Mouse (Mus musculus): ENCODE results near the gene Wasl. TPM values are rescaled to one million over a fixed set of nuclear protein-coding genes. Genes with fewer than 3 reads are reported as not detected.

The Wasl gene
- polyA plus RNA-seq, 1 experiment from 2014 or later = 82.1 TPM

- Histone ChIP-seq H3K36me3 (ENCODE audit: insufficient read depth, low read length) (no peaks in the 10 kb centered on the region), H3K27me3 (ENCODE audit: insufficient read depth, low read length) (no peaks in the 10 kb centered on the region), H3K9me3 (ENCODE audit: low read length) (no peaks in the 10 kb centered on the region), H3K4me2 (replicated peaks; ENCODE audit: low read depth, low read length) (peak overlapping the region; percentile 81), H3K27ac (ENCODE audit: low read length) (peak overlapping the region; percentile 99), H3K4me3 (ENCODE audit: low read length) (peak overlapping the region; percentile 97), H3K4me1 (ENCODE audit: insufficient read depth, low read length) (peaks cover 12% of the 10 kb centered on the region), H3K9ac (replicated peaks; ENCODE audit: low read length) (peak overlapping the region; percentile 97)
- under 1% methylated on average over 46 of the region's 58 CpGs for WGBS
- ATAC-seq (ENCODE audit: low FRiP score, low TSS enrichment) = peak; percentile 67
Measured at GRCm38 (mm10) chr6:24664133-24664866, 509 bp downstream of the Wasl start.

GRCm38 (mm10) chr6:24663196-24664132 lies 1.3 kb downstream of the Wasl start:
- no peak for ATAC-seq (ENCODE audit: low FRiP score, low TSS enrichment)
- WGBS = 9% methylated on average over 21 of the region's 21 CpGs
- H3K4me1 ChIP-seq (ENCODE audit: insufficient read depth, low read length) = peaks cover 12% of the 10 kb centered on the region

GRCm38 (mm10) chr6:24662483-24662882 lies 2.3 kb downstream of the Wasl start:
- ATAC-seq (ENCODE audit: low FRiP score, low TSS enrichment) = no peak
- Histone ChIP-seq H3K27ac (ENCODE audit: low read length) (no peak overlapping the region), H3K4me3 (ENCODE audit: low read length) (peak overlapping the region; percentile 28), H3K27me3 (ENCODE audit: insufficient read depth, low read length) (no peaks in the 10 kb centered on the region), H3K9ac (replicated peaks; ENCODE audit: low read length) (no peak overlapping the region), H3K4me2 (replicated peaks; ENCODE audit: low read depth, low read length) (peak overlapping the region; percentile 81), H3K9me3 (ENCODE audit: low read length) (no peaks in the 10 kb centered on the region), H3K4me1 (ENCODE audit: insufficient read depth, low read length) (peaks cover 15% of the 10 kb centered on the region), H3K36me3 (ENCODE audit: insufficient read depth, low read length) (no peaks in the 10 kb centered on the region)
- WGBS = 29% methylated on average over 4 of the region's 4 CpGs

More at GRCm38 (mm10) chr6:24663196-24664132, 1.3 kb downstream of the Wasl start:
- H3K9me3 ChIP-seq (ENCODE audit: low read length) = no peaks in the 10 kb centered on the region
- H3K4me3 ChIP-seq (ENCODE audit: low read length) = peak overlapping the region; percentile 97
- H3K36me3 ChIP-seq (ENCODE audit: insufficient read depth, low read length) = no peaks in the 10 kb centered on the region
- H3K27me3 ChIP-seq (ENCODE audit: insufficient read depth, low read length) = no peaks in the 10 kb centered on the region
- H3K4me2 ChIP-seq (replicated peaks; ENCODE audit: low read depth, low read length) = peak overlapping the region; percentile 81
- H3K9ac ChIP-seq (replicated peaks; ENCODE audit: low read length) = peak overlapping the region; percentile 97
- peak overlapping the region; percentile 99 for H3K27ac ChIP-seq (ENCODE audit: low read length)

- ATAC-seq (ENCODE audit: low FRiP score, low TSS enrichment) = no peak
- H3K4me2 ChIP-seq (replicated peaks; ENCODE audit: low read depth, low read length) = peak overlapping the region; percentile 27
Measured at GRCm38 (mm10) chr6:24661879-24662278, 2.9 kb downstream of the Wasl start.

GRCm38 (mm10) chr6:24657647-24658387 lies 7.0 kb downstream of the Wasl start:
- ATAC-seq (ENCODE audit: low FRiP score, low TSS enrichment) = 0 out of 2 replicates have a peak, but pooled peaks have one; percentile 15
- no peaks in the 10 kb centered on the region for H3K9me3 ChIP-seq (ENCODE audit: low read length)
- H3K9ac ChIP-seq (replicated peaks; ENCODE audit: low read length) = no peak overlapping the region
- H3K27ac ChIP-seq (ENCODE audit: low read length) = no peak overlapping the region
- no peak overlapping the region for H3K4me2 ChIP-seq (replicated peaks; ENCODE audit: low read depth, low read length)
- peaks cover 15% of the 10 kb centered on the region for H3K4me1 ChIP-seq (ENCODE audit: insufficient read depth, low read length)
- peaks cover 4% of the 10 kb centered on the region; the same call in 1 of the 2 replicates for H3K36me3 ChIP-seq (ENCODE audit: insufficient read depth, low read length)
- 53% methylated on average over 10 of the region's 10 CpGs for WGBS
- no peak overlapping the region for H3K4me3 ChIP-seq (ENCODE audit: low read length)
- H3K27me3 ChIP-seq (ENCODE audit: insufficient read depth, low read length) = no peaks in the 10 kb centered on the region

More at GRCm38 (mm10) chr6:24661879-24662278, 2.9 kb downstream of the Wasl start:
- Histone ChIP-seq H3K27ac (ENCODE audit: low read length) (no peak overlapping the region), H3K9me3 (ENCODE audit: low read length) (no peaks in the 10 kb centered on the region), H3K27me3 (ENCODE audit: insufficient read depth, low read length) (no peaks in the 10 kb centered on the region), H3K9ac (replicated peaks; ENCODE audit: low read length) (no peak overlapping the region), H3K4me1 (ENCODE audit: insufficient read depth, low read length) (peaks cover 15% of the 10 kb centered on the region), H3K4me3 (ENCODE audit: low read length) (no peak overlapping the region), H3K36me3 (ENCODE audit: insufficient read depth, low read length) (no peaks in the 10 kb centered on the region)
- 87% methylated on average over 4 of the region's 4 CpGs for WGBS

- no peak overlapping the region for H3K4me2 ChIP-seq (replicated peaks; ENCODE audit: low read depth, low read length)
- H3K4me1 ChIP-seq (ENCODE audit: insufficient read depth, low read length) = peaks cover 4% of the 10 kb centered on the region; the same call in 1 of the 2 replicates
- peaks cover 4% of the 10 kb centered on the region; the same call in 1 of the 2 replicates for H3K36me3 ChIP-seq (ENCODE audit: insufficient read depth, low read length)
- H3K4me3 ChIP-seq (ENCODE audit: low read length) = no peak overlapping the region
- no peaks in the 10 kb centered on the region for H3K27me3 ChIP-seq (ENCODE audit: insufficient read depth, low read length)
- WGBS = 92% methylated on average over 1 of the region's 1 CpGs
- no peak overlapping the region for H3K9ac ChIP-seq (replicated peaks; ENCODE audit: low read length)
- no peak overlapping the region for H3K27ac ChIP-seq (ENCODE audit: low read length)
- no peaks in the 10 kb centered on the region for H3K9me3 ChIP-seq (ENCODE audit: low read length)
- no peak for ATAC-seq (ENCODE audit: low FRiP score, low TSS enrichment)
Measured at GRCm38 (mm10) chr6:24656094-24656493, 8.7 kb downstream of the Wasl start.

GRCm38 (mm10) chr6:24651538-24651937 lies 13.3 kb downstream of the Wasl start:
- Histone ChIP-seq H3K9ac (replicated peaks; ENCODE audit: low read length) (no peak overlapping the region), H3K27me3 (ENCODE audit: insufficient read depth, low read length) (no peaks in the 10 kb centered on the region), H3K4me2 (replicated peaks; ENCODE audit: low read depth, low read length) (no peak overlapping the region), H3K4me1 (ENCODE audit: insufficient read depth, low read length) (no peaks in the 10 kb centered on the region), H3K9me3 (ENCODE audit: low read length) (no peaks in the 10 kb centered on the region), H3K36me3 (ENCODE audit: insufficient read depth, low read length) (peaks cover 4% of the 10 kb centered on the region; the same call in 1 of the 2 replicates), H3K4me3 (ENCODE audit: low read length) (no peak overlapping the region), H3K27ac (ENCODE audit: low read length) (no peak overlapping the region)
- ATAC-seq (ENCODE audit: low FRiP score, low TSS enrichment) = no peak
- 54% methylated on average over 7 of the region's 7 CpGs for WGBS

GRCm38 (mm10) chr6:24650719-24651118 lies 14.1 kb downstream of the Wasl start:
- Histone ChIP-seq H3K4me3 (ENCODE audit: low read length) (no peak overlapping the region), H3K9ac (replicated peaks; ENCODE audit: low read length) (no peak overlapping the region), H3K4me1 (ENCODE audit: insufficient read depth, low read length) (no peaks in the 10 kb centered on the region), H3K27ac (ENCODE audit: low read length) (no peak overlapping the region), H3K36me3 (ENCODE audit: insufficient read depth, low read length) (peaks cover 4% of the 10 kb centered on the region; the same call in 1 of the 2 replicates), H3K9me3 (ENCODE audit: low read length) (no peaks in the 10 kb centered on the region), H3K27me3 (ENCODE audit: insufficient read depth, low read length) (no peaks in the 10 kb centered on the region), H3K4me2 (replicated peaks; ENCODE audit: low read depth, low read length) (no peak overlapping the region)
- 73% methylated on average over 3 of the region's 3 CpGs for WGBS
- ATAC-seq (ENCODE audit: low FRiP score, low TSS enrichment) = no peak

GRCm38 (mm10) chr6:24648403-24648802 lies 16.4 kb downstream of the Wasl start:
- H3K36me3 ChIP-seq (ENCODE audit: insufficient read depth, low read length) = peaks cover 6% of the 10 kb centered on the region; the same call in 1 of the 2 replicates
- H3K27ac ChIP-seq (ENCODE audit: low read length) = no peak overlapping the region
- 90% methylated on average over 4 of the region's 4 CpGs for WGBS
- no peak overlapping the region for H3K4me2 ChIP-seq (replicated peaks; ENCODE audit: low read depth, low read length)
- no peak overlapping the region for H3K9ac ChIP-seq (replicated peaks; ENCODE audit: low read length)
- H3K9me3 ChIP-seq (ENCODE audit: low read length) = no peaks in the 10 kb centered on the region
- H3K4me3 ChIP-seq (ENCODE audit: low read length) = no peak overlapping the region
- H3K4me1 ChIP-seq (ENCODE audit: insufficient read depth, low read length) = no peaks in the 10 kb centered on the region
- no peaks in the 10 kb centered on the region for H3K27me3 ChIP-seq (ENCODE audit: insufficient read depth, low read length)
- ATAC-seq (ENCODE audit: low FRiP score, low TSS enrichment) = no peak
